Mouse (Mus musculus) E14TG2a.4 (cell line): ENCODE measurements around the gene Tent5b.

ENCODE experiments used
- H3K27me3 ChIP-seq: 2 replicates; pipeline ENCODE4 v1.6.1; 2014; ENCODE audit warnings: low read length, control low read depth; ENCODE audit not compliant: insufficient read depth
- H3K36me3 ChIP-seq: 2 replicates; pipeline ENCODE4 v1.6.1; 2014; ENCODE audit warnings: low read length, control low read depth; ENCODE audit not compliant: insufficient read depth
- H3K4me1 ChIP-seq: replicated peaks from 2 replicates; pipeline ENCODE4 v1.6.1; 2014; ENCODE audit warnings: low read depth, low read length, control low read depth
- H3K4me3 ChIP-seq: replicated peaks from 2 replicates; pipeline ENCODE4 v1.5.1; 2014; ENCODE audit warnings: mild to moderate bottlenecking, low read length
- H3K9me3 ChIP-seq: 2 replicates; pipeline ENCODE4 v1.6.1; 2014; ENCODE audit warnings: low read length, control low read depth
- CTCF ChIP-seq: conservative IDR thresholded peaks from 2 replicates; pipeline ENCODE4 v1.5.1; 2014; ENCODE audit warnings: low read length
- NANOG ChIP-seq: IDR thresholded peaks from 2 replicates; pipeline ENCODE4 v1.6.1; 2014; ENCODE audit warnings: borderline replicate concordance, low read length, mixed read lengths
- POU5F1 ChIP-seq: IDR thresholded peaks from 2 replicates; pipeline ENCODE4 v1.6.1; 2014; ENCODE audit warnings: low read length, borderline replicate concordance

Gene Tent5b

GRCm38 (mm10) chr4:133518601-133519368 lies 38.9 kb downstream of the Tent5b start, which contains the start of gene Kdf1:
TSS of gene Kdf1 (plus strand) at chr4:133518963.
- TF ChIP-seq NANOG: no peak
- no peak for TF ChIP-seq CTCF
- no peak for TF ChIP-seq POU5F1
- H3K4me1 ChIP-seq: peaks cover 6% of the 10 kb centered on the region; the same call in 1 of the 2 replicates
- no peaks in the 10 kb centered on the region for H3K9me3 ChIP-seq
- no peaks in the 10 kb centered on the region for H3K36me3 ChIP-seq
- H3K27me3 ChIP-seq: peaks cover 28% of the 10 kb centered on the region
- peak within 1 kb of the TSS; percentile 83 for H3K4me3 ChIP-seq

DNA sequence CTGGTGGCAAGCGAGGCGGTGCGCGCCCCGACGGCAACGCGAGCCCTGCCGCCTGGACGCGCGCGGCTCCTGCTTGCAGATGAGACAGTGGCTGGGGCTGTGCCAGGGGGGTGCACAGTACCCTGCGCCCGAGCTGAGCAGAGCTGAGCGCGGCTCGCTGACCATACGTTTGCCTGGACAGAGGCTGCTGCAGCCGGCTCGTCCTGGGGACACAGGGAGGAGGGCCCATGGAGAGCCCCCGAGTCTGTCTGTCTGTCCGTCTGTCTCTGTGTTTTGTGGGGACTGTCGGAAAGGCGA lies 39.4 kb downstream of the Tent5b start:
- TF ChIP-seq POU5F1 (no peak), CTCF (no peak), NANOG (no peak)
- Histone ChIP-seq H3K4me3 (peak overlapping the region; percentile 83), H3K9me3 (no peaks in the 10 kb centered on the region), H3K27me3 (peaks cover 28% of the 10 kb centered on the region), H3K4me1 (peaks cover 6% of the 10 kb centered on the region; the same call in 1 of the 2 replicates), H3K36me3 (no peaks in the 10 kb centered on the region)

- Histone ChIP-seq H3K27me3 (peaks cover 28% of the 10 kb centered on the region), H3K4me3 (no peak overlapping the region), H3K4me1 (peaks cover 6% of the 10 kb centered on the region; the same call in 1 of the 2 replicates), H3K9me3 (no peaks in the 10 kb centered on the region), H3K36me3 (no peaks in the 10 kb centered on the region)
- no peak for TF ChIP-seq NANOG
- no peak for TF ChIP-seq POU5F1
- TF ChIP-seq CTCF: no peak
Measured at GRCm38 (mm10) chr4:133521502-133521901, 41.6 kb downstream of the Tent5b start.

GRCm38 (mm10) chr4:133527788-133528187 lies 47.9 kb downstream of the Tent5b start:
- Histone ChIP-seq H3K4me1 (peaks cover 39% of the 10 kb centered on the region), H3K9me3 (no peaks in the 10 kb centered on the region), H3K4me3 (peak overlapping the region; percentile 66), H3K27me3 (no peaks in the 10 kb centered on the region), H3K36me3 (peaks cover 52% of the 10 kb centered on the region)
- TF ChIP-seq NANOG (no peak), POU5F1 (no peak), CTCF (no peak)

- peaks cover 98% of the 10 kb centered on the region for H3K36me3 ChIP-seq
- no peak overlapping the region for H3K4me3 ChIP-seq
- no peaks in the 10 kb centered on the region for H3K9me3 ChIP-seq
- no peaks in the 10 kb centered on the region for H3K27me3 ChIP-seq
- peaks cover 63% of the 10 kb centered on the region for H3K4me1 ChIP-seq
- no peak for TF ChIP-seq POU5F1
- no peak for TF ChIP-seq NANOG
- TF ChIP-seq CTCF: no peak
Measured at GRCm38 (mm10) chr4:133532777-133533176, 52.8 kb downstream of the Tent5b start.

DNA sequence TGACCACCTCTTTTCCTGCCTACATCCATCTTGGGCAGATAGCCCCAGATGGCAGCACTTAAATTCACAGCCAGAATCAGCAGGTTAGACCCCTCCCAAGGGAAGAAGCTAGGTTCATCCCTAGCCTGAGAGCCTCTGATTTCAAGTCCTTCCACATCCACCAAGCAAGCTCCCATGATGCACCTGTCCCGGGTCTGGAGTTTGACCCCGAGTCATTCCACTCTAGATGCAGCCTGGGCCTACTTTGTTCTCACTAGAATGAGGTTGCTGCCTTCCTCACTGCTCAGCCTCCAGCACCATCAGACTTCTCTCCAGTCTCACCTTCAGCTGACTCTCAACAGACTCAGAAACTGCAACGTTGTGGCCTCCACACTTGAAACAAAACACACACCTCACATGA lies 56.1 kb downstream of the Tent5b start:
- Histone ChIP-seq H3K27me3 (no peaks in the 10 kb centered on the region), H3K9me3 (no peaks in the 10 kb centered on the region), H3K4me3 (no peak overlapping the region), H3K36me3 (peaks cover 94% of the 10 kb centered on the region), H3K4me1 (peaks cover 61% of the 10 kb centered on the region)
- TF ChIP-seq CTCF (no peak), POU5F1 (no peak)

DNA sequence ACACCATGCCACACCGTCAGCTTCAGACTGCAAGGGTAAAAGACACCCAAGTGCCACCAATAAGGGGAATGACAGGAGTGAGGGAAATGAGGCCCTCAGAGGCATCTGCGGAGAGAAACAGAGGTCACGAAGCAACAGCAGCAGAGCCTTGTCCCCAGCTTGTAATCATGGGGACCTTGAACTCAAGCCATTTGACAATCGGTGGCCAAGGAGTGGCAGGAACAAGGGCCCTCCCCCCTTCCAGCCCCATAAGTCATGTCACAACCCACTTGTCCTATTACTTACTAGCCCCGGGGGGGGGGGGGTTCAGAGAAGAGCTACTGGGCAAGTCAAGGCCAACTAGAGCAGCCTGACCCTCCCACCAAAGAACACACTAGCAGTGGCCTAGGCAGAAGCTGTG lies 56.7 kb downstream of the Tent5b start:
- Histone ChIP-seq H3K27me3 (no peaks in the 10 kb centered on the region), H3K9me3 (no peaks in the 10 kb centered on the region), H3K4me3 (no peak overlapping the region), H3K36me3 (peaks cover 94% of the 10 kb centered on the region), H3K4me1 (peaks cover 62% of the 10 kb centered on the region)
- no peak for TF ChIP-seq NANOG
- TF ChIP-seq POU5F1: no peak
- TF ChIP-seq CTCF: no peak
